Mouse (Mus musculus) megakaryocyte, embryonic 14.5 days (primary cell): ENCODE measurements around the gene Nin.

ENCODE experiments used
- FLI1 ChIP-seq: IDR thresholded peaks from 2 replicates; pipeline ENCODE4 v1.6.1; 2012; ENCODE audit warnings: low read length, inconsistent platforms, mixed read lengths
- GATA1 ChIP-seq: IDR thresholded peaks from 3 replicates; pipeline ENCODE4 v1.6.1; 2012; ENCODE audit warnings: mixed read lengths, low read length, inconsistent platforms, borderline replicate concordance

GRCm38 (mm10) chr12:70048741-70049140 lies 64.8 kb downstream of the Nin start:
- no peak for TF ChIP-seq GATA1
- no peak for TF ChIP-seq FLI1
